Mouse (Mus musculus): ENCODE measurements around the gene Aspa.
A peak's percentile ranks its signal among the peaks of the same experiment; 100 is the strongest.
"Not testable (repeated sequence)": the region's sequence is repeated elsewhere in the genome, so short reads cannot be mapped to it uniquely, and the experiment has no call there.

Gene Aspa

GRCm38 (mm10) chr11:73329442-73329841, at the start of gene Aspa, which contains the start of the genes Gm49340 and Spata22:
Aspa (minus strand) TSS chr11:73329596.
Gm49340 (plus strand) TSS chr11:73329741.
Spata22 (plus strand) TSS chr11:73329741.
- DNase-seq (ENCODE audit: low spot score in 2 of 2) = no peak

DNA sequence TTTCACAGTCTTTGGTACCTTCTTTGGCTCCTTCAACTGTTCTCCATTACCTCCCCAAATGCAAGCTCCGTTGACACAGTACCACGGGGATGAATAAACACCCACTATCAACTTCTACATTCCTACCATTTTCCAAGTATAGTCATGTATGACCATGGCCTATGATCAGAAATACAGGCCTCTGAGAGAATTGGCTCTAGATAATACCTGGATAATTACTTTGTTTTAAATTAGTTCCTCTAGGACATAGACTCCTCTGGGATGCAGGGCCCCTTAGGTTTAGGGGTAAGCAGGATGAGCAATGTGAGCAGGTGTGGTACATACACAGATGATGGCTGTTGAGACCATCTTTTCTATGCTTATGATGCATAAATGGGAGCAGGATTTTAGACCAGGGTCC, 41.5 kb upstream of the Aspa start, which contains the start of gene Olfr376:
Olfr376 (plus strand) TSS at position 301 of the 400 bp plus-strand sequence.
- no peak for DNase-seq (ENCODE audit: low spot score in 2 of 2)

GRCm38 (mm10) chr11:73350483-73350882, 21.1 kb upstream of the Aspa start, which contains the start of gene Olfr20:
Olfr20 (plus strand) TSS chr11:73350783.
- no peak for DNase-seq (ENCODE audit: low spot score in 2 of 2)

- DNase-seq (ENCODE audit: low spot score in 2 of 2) = no peak
These were observed 7.5 kb upstream of the Aspa start for GRCm38 (mm10) chr11:73336919-73337318.

GRCm38 (mm10) chr11:73333357-73333756, 4.0 kb upstream of the Aspa start:
- no peak for DNase-seq (ENCODE audit: low spot score in 2 of 2)

GRCm38 (mm10) chr11:73327361-73327760, 2.0 kb downstream of the Aspa start:
- no peak for DNase-seq (ENCODE audit: low spot score in 2 of 2)

DNA sequence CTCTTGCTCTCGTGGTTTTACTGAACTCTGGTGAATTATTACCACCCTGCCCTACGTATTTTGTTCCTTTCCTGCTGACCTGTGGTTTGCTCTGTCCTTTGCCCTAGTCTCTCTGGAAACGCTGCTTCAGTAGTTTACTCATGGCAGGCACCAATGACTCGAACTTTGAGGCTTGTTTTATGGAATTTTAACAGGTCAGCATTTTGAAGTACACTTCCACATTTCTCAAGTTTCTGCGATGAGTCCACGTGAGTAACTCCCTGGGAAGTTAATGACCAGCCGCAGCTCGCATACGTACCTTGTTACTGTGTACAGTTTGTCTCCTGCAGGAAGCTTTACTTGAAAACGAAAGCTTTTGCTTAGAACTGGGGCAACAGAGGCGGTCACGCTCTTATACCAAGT, 2.9 kb downstream of the Aspa start:
- no peak for DNase-seq (ENCODE audit: low spot score in 2 of 2)

GRCm38 (mm10) chr11:73323906-73324830, 5.2 kb downstream of the Aspa start:
- no peak for DNase-seq (ENCODE audit: low spot score in 2 of 2)

DNA sequence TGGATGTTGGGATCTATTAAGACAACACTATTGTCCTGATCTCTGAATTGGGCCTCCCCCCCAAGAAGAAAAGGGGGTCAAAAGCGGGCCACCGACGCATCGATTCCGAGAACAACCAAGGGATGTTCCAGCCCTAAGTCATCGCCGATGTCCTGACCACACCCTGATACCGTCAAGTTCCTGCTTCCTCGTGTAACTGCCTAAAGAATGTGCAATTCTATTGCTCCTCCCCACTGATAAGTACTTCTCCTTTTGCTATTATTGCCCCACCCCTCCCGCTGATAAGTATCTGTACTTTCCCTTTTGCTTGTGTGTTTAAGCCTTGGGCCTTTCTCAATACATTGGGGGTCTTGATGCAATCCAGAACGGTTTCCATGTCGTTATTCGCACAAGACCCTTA, 8.3 kb downstream of the Aspa start:
- DNase-seq (ENCODE audit: low spot score in 2 of 2) = not testable (repeated sequence)

- not testable (repeated sequence) for DNase-seq (ENCODE audit: low spot score in 2 of 2)
These were observed 10.8 kb downstream of the Aspa start for GRCm38 (mm10) chr11:73318581-73318980.

GRCm38 (mm10) chr11:73315961-73316360, 13.4 kb downstream of the Aspa start:
- no peak for DNase-seq (ENCODE audit: low spot score in 2 of 2)

GRCm38 (mm10) chr11:73303123-73303522, 26.3 kb downstream of the Aspa start:
- no peak for DNase-seq (ENCODE audit: low spot score in 2 of 2)

- DNase-seq (ENCODE audit: low spot score in 2 of 2) = no peak
These were observed 39.8 kb downstream of the Aspa start for GRCm38 (mm10) chr11:73289621-73290020.

- DNase-seq (ENCODE audit: low spot score in 2 of 2) = no peak
These were observed 45.0 kb downstream of the Aspa start for GRCm38 (mm10) chr11:73284351-73284750.

DNA sequence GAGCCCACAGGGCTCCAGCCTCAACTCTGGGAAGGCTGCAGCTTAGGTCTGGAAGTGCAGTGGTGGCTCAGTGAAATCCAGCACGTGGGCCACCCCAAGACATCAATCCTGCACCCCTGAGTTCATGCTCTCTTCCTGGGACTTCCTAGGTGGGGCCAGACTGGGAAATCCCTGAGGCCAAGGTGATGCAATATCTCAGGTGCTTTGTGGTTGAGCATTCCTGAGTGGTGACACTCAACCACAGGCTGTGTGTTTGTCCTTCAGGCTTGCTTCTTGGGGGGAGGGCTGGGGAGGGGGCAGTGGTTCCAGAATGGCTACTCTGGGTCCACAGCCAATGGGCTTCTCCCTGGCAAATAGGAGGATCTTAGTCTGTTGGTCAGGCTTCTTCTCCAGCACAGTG, 45.5 kb downstream of the Aspa start:
- DNase-seq (ENCODE audit: low spot score in 2 of 2) = no peak

DNA sequence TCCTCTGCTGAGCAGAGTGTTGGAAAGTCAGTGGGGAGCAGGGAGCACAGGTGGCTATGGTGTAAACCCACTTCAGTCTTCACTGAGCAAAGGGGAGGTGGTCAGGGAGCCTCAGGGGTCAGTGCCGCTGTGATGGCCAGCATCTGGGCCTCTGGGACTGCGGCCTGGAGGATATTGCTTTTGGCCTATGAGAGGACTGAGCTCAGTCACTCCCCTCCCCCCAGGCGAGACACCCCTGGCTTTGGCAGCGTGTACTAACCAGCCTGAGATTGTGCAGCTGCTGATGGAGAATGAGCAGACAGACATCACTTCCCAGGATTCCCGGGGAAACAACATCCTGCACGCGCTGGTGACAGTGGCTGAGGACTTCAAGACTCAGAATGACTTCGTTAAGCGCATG, 46.0 kb downstream of the Aspa start:
- no peak for DNase-seq (ENCODE audit: low spot score in 2 of 2)

- DNase-seq (ENCODE audit: low spot score in 2 of 2) = peak; percentile 12 to 32
These were observed 47.8 kb downstream of the Aspa start for GRCm38 (mm10) chr11:73281528-73282027.

GRCm38 (mm10) chr11:73280710-73281109, 48.7 kb downstream of the Aspa start:
- DNase-seq (ENCODE audit: low spot score in 2 of 2) = no peak

DNA sequence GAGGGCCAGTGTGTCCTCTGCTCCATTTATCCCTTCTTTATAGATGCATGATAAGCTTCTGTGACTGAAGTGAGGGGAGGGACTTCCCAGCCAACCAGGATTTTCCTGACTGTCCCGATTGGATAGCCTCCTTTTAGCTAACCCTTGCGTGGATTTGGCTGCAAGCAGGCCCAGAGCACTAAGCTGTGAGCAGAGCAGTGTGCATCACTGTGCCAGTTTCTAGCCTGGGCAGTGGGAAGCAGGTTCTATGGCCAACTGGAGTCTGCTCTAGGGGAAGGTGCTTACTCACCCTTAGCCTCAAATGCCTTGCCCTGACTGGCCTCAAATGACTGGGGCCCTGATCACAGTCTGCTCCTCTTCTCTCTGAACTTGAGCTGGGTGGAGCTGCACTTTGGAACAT, 54.6 kb downstream of the Aspa start:
- no peak for DNase-seq (ENCODE audit: low spot score in 2 of 2)

DNA sequence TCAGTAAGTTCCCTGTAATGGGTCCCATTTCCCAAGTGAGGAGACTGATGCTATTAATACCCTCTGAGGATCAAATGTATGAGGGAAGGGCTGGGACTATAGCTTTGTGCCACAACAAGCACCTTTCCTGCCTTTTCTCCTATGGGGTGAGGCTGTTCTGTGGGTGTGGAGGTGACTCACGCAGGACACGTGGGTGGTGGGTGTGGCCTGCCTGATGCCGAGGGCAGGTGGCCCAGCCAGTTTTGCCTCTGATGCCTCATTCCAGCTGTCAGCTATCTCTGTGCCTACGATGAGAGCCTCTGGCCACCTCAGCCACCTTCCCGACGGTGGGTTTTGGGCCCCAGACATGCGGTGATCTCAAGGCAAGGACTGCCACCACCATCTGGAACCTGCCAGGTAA, 62.1 kb downstream of the Aspa start, which contains the start of gene Trpv3:
Trpv3 (plus strand) TSS at position 122 of the 400 bp plus-strand sequence.
- DNase-seq (ENCODE audit: low spot score in 2 of 2) = no peak

GRCm38 (mm10) chr11:73261385-73261784, 68.0 kb downstream of the Aspa start:
- no peak for DNase-seq (ENCODE audit: low spot score in 2 of 2)

DNA sequence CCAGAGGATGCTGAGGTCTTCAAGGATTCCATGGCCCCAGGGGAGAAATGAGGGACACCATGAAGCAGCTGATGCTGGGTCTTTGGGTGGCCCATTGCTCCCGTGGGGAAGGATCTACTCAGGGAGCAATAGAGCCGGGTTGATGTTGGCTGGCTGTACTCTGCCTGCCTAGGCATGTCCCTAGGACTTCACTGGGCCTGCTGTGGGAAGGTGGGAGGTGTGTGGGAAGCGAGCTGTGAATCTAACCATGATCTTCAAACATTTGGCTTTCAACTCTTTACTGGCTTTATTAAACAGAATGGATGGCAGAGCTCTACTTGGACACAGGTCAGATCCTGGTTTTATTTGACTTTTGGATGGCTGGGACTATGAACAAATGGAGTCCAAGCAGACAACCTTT, 68.9 kb downstream of the Aspa start:
- DNase-seq (ENCODE audit: low spot score in 2 of 2) = no peak

GRCm38 (mm10) chr11:73258664-73259063, 70.7 kb downstream of the Aspa start:
- no peak for DNase-seq (ENCODE audit: low spot score in 2 of 2)
